Mouse (Mus musculus): ENCODE results near the gene Terb2.

GRCm38 (mm10) chr2:122151221-122151620, 34.9 kb upstream of the Terb2 start:
- no peak for TF ChIP-seq CTCF (IDR thresholded peaks at IDR 0.05)
- TF ChIP-seq EP300 (IDR thresholded peaks at IDR 0.05), result no peak
